Mouse (Mus musculus) hindbrain, embryonic 11.5 days (tissue): ENCODE data around the gene Olfr917. TPM values are rescaled to one million over a fixed set of nuclear protein-coding genes. Genes with fewer than 3 reads are reported as not detected.

ENCODE experiments used
- ATAC-seq: fragments of 200-750 bp; cut with Nextera tagmentation; 2 replicates; pipeline ENCODE4 v1.8.0; 2017; ENCODE audit warnings: mild to moderate bottlenecking, moderate TSS enrichment, moderate library complexity; ENCODE audit not compliant: low FRiP score
- DNase-seq: peaks from one replicate; pipeline ENCODE4 v3.0.0-alpha.2; 2015; ENCODE audit warnings: low spot score
- H3K27ac ChIP-seq: fragments of 300-500 bp; sonication (generic); 2 replicates; pipeline ENCODE4 v1.5.1; 2014; ENCODE audit warnings: mild to moderate bottlenecking, low read depth, low read length
- H3K27me3 ChIP-seq: fragments of 300-500 bp; sonication (generic); 2 replicates; pipeline ENCODE4 v1.6.1; 2014; ENCODE audit warnings: mild to moderate bottlenecking, low read length, moderate library complexity, mixed read lengths; ENCODE audit not compliant: control insufficient read depth, insufficient read depth
- H3K36me3 ChIP-seq: fragments of 300-500 bp; sonication (generic); 2 replicates; pipeline ENCODE4 v1.6.1; 2014; ENCODE audit warnings: mild to moderate bottlenecking, low read length, moderate library complexity, mixed read lengths; ENCODE audit not compliant: control insufficient read depth, insufficient read depth
- H3K4me1 ChIP-seq: fragments of 300-500 bp; sonication (generic); replicated peaks from 2 replicates; pipeline ENCODE4 v1.6.1; 2014; ENCODE audit warnings: low read length, mixed read lengths; ENCODE audit not compliant: control insufficient read depth, insufficient read depth
- H3K4me2 ChIP-seq: fragments of 300-500 bp; sonication (generic); replicated peaks from 2 replicates; pipeline ENCODE4 v1.6.1; 2014; ENCODE audit warnings: mild to moderate bottlenecking, low read depth, low read length
- H3K4me3 ChIP-seq: fragments of 300-500 bp; sonication (generic); 2 replicates; pipeline ENCODE4 v1.5.1; 2014; ENCODE audit warnings: low read depth, low read length
- H3K9ac ChIP-seq: fragments of 300-500 bp; sonication (generic); 2 replicates; pipeline ENCODE4 v1.6.1; 2014; ENCODE audit warnings: low read depth, low read length
- H3K9me3 ChIP-seq: fragments of 300-500 bp; sonication (generic); 2 replicates; pipeline ENCODE4 v1.6.1; 2016; ENCODE audit warnings: low read length; ENCODE audit not compliant: control insufficient read depth
- WGBS: fragments of 180-500 bp; shearing (Covaris S2); extraction: QIAGEN DNeasy Blood & Tissue Kit; methylation state at CpG from one replicate; pipeline ENCODE4 v1.1.7; 2014; 5-methylcytosine and 5-hydroxymethylcytosine counted together
- polyA plus RNA-seq: library from polyadenylated mRNA; unstranded; fragments of >200 nt; fragmentation: Nextera tagmentation; extraction: Ambion mirVana; gene quantifications from 2 replicates; pipeline ENCODE4 v1.2.1, GENCODE M21; 2014

The Olfr917 gene
- polyA plus RNA-seq = not detected in 2 replicates

- DNase-seq (no peak), ATAC-seq (no peak)
- WGBS = 94% methylated on average over 1 of the region's 1 CpGs
- no peaks in the 10 kb centered on the region for H3K36me3 ChIP-seq
- no peak within 1 kb of the TSS for H3K27ac ChIP-seq
- H3K9me3 ChIP-seq = no peaks in the 10 kb centered on the region
- H3K4me2 ChIP-seq = no peak within 1 kb of the TSS
- H3K4me1 ChIP-seq = no peaks in the 10 kb centered on the region
- H3K4me3 ChIP-seq = no peak within 1 kb of the TSS
- no peak within 1 kb of the TSS for H3K9ac ChIP-seq
- H3K27me3 ChIP-seq = no peaks in the 10 kb centered on the region
These were observed at the start of gene Olfr917 for GRCm38 (mm10) chr9:38665742-38666141. Olfr917 (minus strand) TSS chr9:38665842.

DNA sequence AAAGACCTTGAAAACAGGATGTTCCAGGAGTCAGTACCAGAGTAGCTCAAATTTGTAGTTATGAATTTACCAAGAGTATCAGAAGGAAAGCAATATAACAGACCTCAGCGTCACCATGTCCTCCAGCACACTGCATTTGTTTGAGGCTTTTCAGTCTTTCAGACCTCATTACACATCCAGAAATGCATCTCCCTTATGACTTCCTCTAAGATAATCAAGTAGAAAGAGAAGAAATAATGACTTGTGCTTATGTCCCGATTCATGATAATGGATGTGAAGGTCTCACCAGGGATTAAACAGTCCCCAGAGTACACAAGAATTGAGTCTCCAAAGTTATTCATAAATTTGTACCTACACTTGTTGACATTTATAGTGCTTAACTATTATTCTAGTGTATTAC, 8.9 kb upstream of the Olfr917 start, which contains the start of gene Olfr918:
Olfr918 (minus strand) TSS at position 101 of the 400 bp plus-strand sequence.
- ATAC-seq = no peak
- Histone ChIP-seq H3K9me3 (no peaks in the 10 kb centered on the region), H3K27me3 (no peaks in the 10 kb centered on the region)

DNA sequence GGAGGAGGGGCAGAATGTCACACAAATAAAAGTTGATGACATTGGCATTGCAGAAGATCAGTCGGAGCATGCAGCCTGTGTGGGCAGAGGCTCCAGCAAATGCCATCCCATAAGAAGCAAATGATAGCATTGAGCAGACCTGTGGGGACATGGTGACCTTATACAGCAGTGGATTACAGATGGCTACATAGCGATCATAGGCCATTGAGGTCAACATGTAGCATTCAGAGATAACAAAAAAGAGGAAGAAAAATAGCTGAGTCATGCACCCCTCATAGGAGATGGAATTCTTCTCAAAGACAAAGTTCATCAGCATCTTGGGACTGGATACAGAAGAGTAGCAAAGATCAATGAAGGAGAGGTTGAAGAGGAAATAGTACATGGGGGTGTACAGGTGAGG, 7.2 kb upstream of the Olfr917 start:
- 81% methylated on average over 2 of the region's 2 CpGs for WGBS
- Histone ChIP-seq H3K27me3 (no peaks in the 10 kb centered on the region), H3K9me3 (no peaks in the 10 kb centered on the region), H3K9ac (no peak overlapping the region), H3K36me3 (no peaks in the 10 kb centered on the region), H3K4me3 (no peak overlapping the region), H3K4me2 (no peak overlapping the region), H3K4me1 (no peaks in the 10 kb centered on the region), H3K27ac (no peak overlapping the region)
- ATAC-seq = no peak
- DNase-seq = no peak

More for the DNA sequence above, 8.9 kb upstream of the Olfr917 start, which contains the start of gene Olfr918:
- no peak within 1 kb of the TSS for H3K27ac ChIP-seq
- no peak for DNase-seq
- no peak within 1 kb of the TSS for H3K4me3 ChIP-seq
- no peak within 1 kb of the TSS for H3K4me2 ChIP-seq
- WGBS = 79% methylated on average over 2 of the region's 2 CpGs
- no peak within 1 kb of the TSS for H3K9ac ChIP-seq
- H3K4me1 ChIP-seq = no peaks in the 10 kb centered on the region
- H3K36me3 ChIP-seq = no peaks in the 10 kb centered on the region

- H3K9me3 ChIP-seq = no peaks in the 10 kb centered on the region
- H3K9ac ChIP-seq = no peak within 1 kb of the TSS
- DNase-seq = no peak
- H3K36me3 ChIP-seq = no peaks in the 10 kb centered on the region
- H3K27ac ChIP-seq = no peak within 1 kb of the TSS
- no peak for ATAC-seq
- 80% methylated on average over 1 of the region's 1 CpGs for WGBS
- H3K27me3 ChIP-seq = no peaks in the 10 kb centered on the region
- no peak within 1 kb of the TSS for H3K4me3 ChIP-seq
- no peak within 1 kb of the TSS for H3K4me2 ChIP-seq
- no peaks in the 10 kb centered on the region for H3K4me1 ChIP-seq
These were observed 5.9 kb downstream of the Olfr917 start, which contains the start of gene Olfr916 for GRCm38 (mm10) chr9:38659775-38660174. Olfr916 (minus strand) TSS chr9:38659875.

GRCm38 (mm10) chr9:38632406-38632805, 33.2 kb downstream of the Olfr917 start:
- no peak overlapping the region for H3K9ac ChIP-seq
- no peaks in the 10 kb centered on the region for H3K36me3 ChIP-seq
- ATAC-seq = no peak
- no peak overlapping the region for H3K4me3 ChIP-seq
- no peak overlapping the region for H3K27ac ChIP-seq
- no peaks in the 10 kb centered on the region for H3K4me1 ChIP-seq
- no peaks in the 10 kb centered on the region for H3K9me3 ChIP-seq
- DNase-seq = no peak
- 83% methylated on average over 4 of the region's 4 CpGs for WGBS
- no peaks in the 10 kb centered on the region for H3K27me3 ChIP-seq
- no peak overlapping the region for H3K4me2 ChIP-seq

Other genes starting within 250 kb of the Olfr917 start
- gene Olfr901, start 236.4 kb downstream of the Olfr917 start, polyA plus RNA-seq = not detected in 2 replicates
- gene Olfr902, start 218.2 kb downstream of the Olfr917 start, polyA plus RNA-seq = not detected in 2 replicates
- not detected in 2 replicates for gene Olfr904, start 202.7 kb downstream of the Olfr917 start, polyA plus RNA-seq
- gene Olfr905, start 194.7 kb downstream of the Olfr917 start, polyA plus RNA-seq = not detected in 2 replicates
- not detected in 2 replicates for gene Olfr906, start 178.8 kb downstream of the Olfr917 start, polyA plus RNA-seq
- not detected in 2 replicates for gene Olfr907, start 170.0 kb downstream of the Olfr917 start, polyA plus RNA-seq
- not detected in 2 replicates for gene Olfr911-ps1, start 144.3 kb downstream of the Olfr917 start, polyA plus RNA-seq
- not detected in 2 replicates for gene Olfr910, start 128.0 kb downstream of the Olfr917 start, polyA plus RNA-seq
- gene Olfr912, start 85.7 kb downstream of the Olfr917 start, polyA plus RNA-seq = not detected in 2 replicates
- not detected in 2 replicates for gene Olfr913, start 73.1 kb downstream of the Olfr917 start, polyA plus RNA-seq
- not detected in 2 replicates for gene Olfr914, start 60.7 kb downstream of the Olfr917 start, polyA plus RNA-seq
- not detected in 2 replicates for gene Olfr916, start 6.0 kb downstream of the Olfr917 start, polyA plus RNA-seq
- gene Olfr918, start 8.8 kb upstream of the Olfr917 start, polyA plus RNA-seq = not detected in 2 replicates
- not detected in 2 replicates for gene Olfr919, start 37.8 kb upstream of the Olfr917 start, polyA plus RNA-seq
- gene Vwa5a, start 52.4 kb upstream of the Olfr917 start, polyA plus RNA-seq = 9.9 and 11.1 TPM in 2 replicates
- 0.05 TPM in 1 of 2 replicates, not detected in the other for gene Olfr920, start 86.5 kb upstream of the Olfr917 start, polyA plus RNA-seq
- not detected in 2 replicates for gene Olfr921, start 107.2 kb upstream of the Olfr917 start, polyA plus RNA-seq
- gene Olfr922, start 148.8 kb upstream of the Olfr917 start, polyA plus RNA-seq = not detected in 2 replicates
- not detected in 2 replicates for gene Olfr923, start 160.7 kb upstream of the Olfr917 start, polyA plus RNA-seq
- not detected in 2 replicates for gene Olfr924, start 178.6 kb upstream of the Olfr917 start, polyA plus RNA-seq
- not detected in 2 replicates for gene Olfr26, start 189.2 kb upstream of the Olfr917 start, polyA plus RNA-seq
- not detected in 2 replicates for gene Olfr926, start 211.3 kb upstream of the Olfr917 start, polyA plus RNA-seq